Mouse (Mus musculus) small intestine, adult 2 months (tissue): ENCODE data around the gene Sfrp5.

Source experiments
- CTCF ChIP-seq: fragments of 200-500 bp; IDR thresholded peaks from 2 replicates; pipeline ENCODE4 v1.5.1; 2012; ENCODE audit warnings: low read depth, mild to moderate bottlenecking, control low read depth, inconsistent platforms, low read length, moderate library complexity, mixed read lengths; ENCODE audit not compliant: insufficient replicate concordance, insufficient read length; ENCODE audit errors: extremely low read depth
- POLR2A ChIP-seq: fragments of 200-500 bp; IDR thresholded peaks from 2 replicates; pipeline ENCODE4 v1.6.1; 2012; ENCODE audit warnings: low read depth, mild to moderate bottlenecking, control low read depth, inconsistent platforms, low read length, moderate library complexity

- no peak for TF ChIP-seq CTCF
- no peak for TF ChIP-seq POLR2A
These were observed 41.3 kb upstream of the Sfrp5 start for GRCm38 (mm10) chr19:42243401-42243800.
